Mouse (Mus musculus) right cerebral cortex, postnatal 4 days (tissue): ENCODE measurements around the gene Oog4.
"Not testable (repeated sequence)": the region's sequence is repeated elsewhere in the genome, so short reads cannot be mapped to it uniquely, and the experiment has no call there.

ENCODE experiments used
- DNase-seq: peaks from one replicate; pipeline ENCODE4 v3.0.0-alpha.2; 2022

The Oog4 gene

DNA sequence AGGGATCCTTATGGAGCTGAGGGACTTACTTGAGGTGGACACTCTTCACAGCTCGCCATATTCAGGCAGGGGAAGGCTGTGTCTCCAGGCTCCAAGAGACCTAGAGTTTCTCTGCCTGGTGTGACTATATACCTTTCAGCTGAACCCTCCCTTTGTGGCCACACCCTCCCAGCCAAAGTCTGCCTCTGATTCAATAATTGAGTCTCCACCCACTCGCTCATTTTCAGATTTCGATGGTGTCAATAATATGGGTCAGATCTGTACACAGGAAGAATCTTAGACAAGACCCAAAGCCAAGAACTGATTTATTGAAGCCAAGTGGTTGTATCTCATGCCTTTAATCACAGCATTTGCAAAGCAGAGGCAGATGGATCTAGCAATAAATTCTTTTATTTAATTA, at the start of gene Oog4:
Gene Oog4 (minus strand): TSS at position 101 of the 400 bp plus-strand sequence.
- DNase-seq, result no peak

DNA sequence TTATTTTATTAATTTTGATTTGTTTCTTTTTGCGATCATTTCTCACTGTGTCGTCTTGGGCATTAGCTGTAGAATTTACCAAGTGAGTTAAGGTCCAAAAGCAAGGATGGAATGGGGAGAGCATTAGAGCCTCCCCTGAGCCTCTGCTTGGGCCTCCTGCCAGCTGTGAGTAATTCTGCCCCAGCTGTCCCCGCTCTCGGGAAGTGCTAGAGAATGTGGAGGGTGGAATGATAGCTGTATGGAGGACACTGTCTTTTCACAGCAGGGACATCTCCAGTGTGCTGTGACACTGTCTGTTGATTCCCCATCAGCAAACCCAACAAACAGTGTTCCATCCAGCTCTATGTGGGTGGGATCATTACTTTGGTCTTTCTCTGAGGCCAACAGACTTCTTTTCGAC, 23.4 kb downstream of the Oog4 start:
- not testable (repeated sequence) for DNase-seq

DNA sequence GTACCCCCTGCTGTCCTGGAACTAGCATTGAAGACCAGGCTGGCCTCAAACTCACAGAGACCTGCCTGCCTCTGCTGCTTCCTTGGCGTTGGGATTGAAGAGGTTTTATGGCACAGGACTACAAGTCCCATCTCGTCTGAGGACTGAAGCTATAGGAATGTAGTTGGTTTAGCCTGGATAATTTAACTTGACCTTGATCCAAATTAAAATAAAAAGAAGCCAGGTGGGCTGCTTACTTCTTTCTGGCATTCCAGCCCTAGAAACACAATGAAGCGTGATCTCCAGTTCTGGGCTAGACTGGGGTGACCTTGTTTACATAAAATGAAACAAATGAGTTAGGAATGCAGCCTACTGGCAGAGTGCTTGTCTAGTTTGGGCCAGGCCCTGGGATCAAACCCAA, 36.0 kb downstream of the Oog4 start:
- DNase-seq, result no peak

DNA sequence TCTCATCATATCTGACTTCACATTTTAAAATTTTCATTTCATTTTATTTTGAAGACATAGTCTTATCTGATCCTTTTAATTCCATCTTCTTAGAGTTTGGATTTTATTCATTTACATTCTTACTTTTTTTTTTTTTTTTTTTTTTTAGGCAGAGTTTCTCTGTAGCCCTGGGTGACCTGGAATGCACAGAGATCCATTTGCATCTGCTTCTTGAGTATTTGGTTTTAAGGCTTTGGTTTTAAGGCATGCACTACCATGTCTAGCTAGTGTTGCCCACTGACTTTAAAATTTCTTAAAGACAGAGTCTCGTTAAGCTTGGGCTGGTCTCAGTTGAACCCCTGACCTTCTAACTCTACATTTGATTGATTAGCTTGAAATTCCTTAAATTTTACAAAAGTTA, 36.5 kb downstream of the Oog4 start:
- DNase-seq, result no peak

DNA sequence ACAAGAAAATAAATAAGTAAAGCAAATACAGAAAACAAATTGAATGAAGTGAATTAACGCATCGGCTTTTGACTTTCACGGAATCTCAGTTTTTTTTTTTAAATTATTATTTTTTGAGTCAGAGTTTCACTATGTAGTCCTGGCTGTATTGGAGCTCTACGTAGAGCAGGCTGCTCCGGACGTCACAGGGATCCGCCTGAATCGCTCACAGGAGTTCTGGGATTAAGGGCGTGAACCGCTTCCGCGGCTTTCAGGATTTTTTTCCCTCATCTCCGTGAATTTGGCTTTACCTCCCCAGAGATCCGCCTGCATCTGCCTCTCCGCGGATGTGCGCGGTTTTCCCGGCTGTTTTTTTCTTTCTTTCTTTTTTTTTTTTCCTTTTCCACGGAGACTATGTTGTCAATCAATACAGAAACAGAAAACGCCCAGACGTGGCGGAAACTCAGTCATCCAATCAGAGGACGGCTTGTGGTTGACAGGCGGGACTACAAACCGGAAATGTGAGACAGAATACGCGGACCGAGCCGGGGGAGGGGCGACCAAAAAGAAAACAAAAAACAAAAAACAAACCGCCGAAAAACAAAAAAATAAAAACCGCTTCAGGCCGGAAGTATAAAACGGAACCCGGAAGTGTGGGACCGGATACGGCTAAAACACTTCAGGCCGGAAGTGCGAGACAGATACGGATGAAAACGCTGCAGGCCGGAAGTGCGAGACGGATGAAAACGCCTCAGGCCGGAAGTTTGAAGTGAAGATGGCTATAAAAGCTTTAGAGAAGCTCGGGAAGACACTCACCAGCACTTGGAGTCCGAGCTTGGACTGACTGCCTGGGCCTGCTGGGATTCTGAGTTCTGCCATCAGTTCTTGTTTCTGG, 37.7 kb downstream of the Oog4 start, which contains the start of gene Pramef8:
Gene Pramef8 (plus strand): TSS at position 208 of the 874 bp plus-strand sequence.
- peak; percentile 86 for DNase-seq

DNA sequence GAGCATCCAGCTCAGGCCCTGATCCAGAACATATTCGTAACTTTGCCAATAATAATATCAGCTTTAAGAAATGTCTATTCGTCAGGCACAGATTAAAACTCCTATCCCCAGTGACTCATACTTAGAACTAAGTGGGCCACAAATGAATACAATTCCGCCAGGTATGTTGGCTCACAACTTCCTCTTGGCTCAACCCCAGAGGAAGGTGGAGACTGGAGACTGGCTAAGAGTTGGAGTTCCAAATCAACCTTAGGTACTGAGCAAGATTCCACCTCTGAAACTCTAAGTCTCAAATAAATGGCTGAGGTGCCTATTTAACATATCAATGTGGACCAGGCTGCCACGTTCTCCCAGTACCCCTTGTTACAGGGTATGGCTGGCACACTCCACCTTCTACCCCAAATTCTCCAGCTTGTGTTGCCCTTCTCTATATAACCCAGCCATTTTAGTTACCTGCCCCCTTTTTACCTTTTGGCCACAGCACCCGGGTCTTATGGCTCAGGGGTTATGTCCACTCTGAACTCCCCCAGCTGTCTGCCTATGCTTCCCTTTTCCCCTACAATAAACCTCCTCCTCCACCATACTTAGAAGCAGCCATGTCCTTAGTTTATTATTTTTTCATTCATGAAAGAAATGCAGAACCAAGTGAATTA, 38.4 kb downstream of the Oog4 start:
- no peak for DNase-seq

DNA sequence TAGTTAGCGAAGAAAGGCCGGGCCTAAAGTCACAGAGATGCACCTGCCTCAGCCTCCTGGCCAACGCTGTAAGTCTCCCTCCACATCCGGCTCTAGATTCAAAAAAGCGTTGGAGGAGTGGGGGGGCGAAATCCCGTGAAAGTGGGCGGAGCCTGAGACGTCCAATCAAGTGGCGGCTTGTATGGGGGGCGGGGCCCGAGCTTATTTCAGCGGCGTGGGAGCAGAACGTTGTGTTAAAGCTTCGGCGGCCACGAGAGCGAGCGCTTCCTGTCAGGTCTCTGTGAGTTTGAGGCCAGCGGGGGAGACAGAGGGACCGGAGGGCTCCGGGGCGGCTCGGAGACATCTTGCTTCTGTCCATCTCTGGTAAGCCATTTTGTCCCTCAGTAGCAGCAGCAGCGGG, 55.9 kb downstream of the Oog4 start, which contains the start of gene Pramel1:
Gene Pramel1 (plus strand): TSS at position 248 of the 400 bp plus-strand sequence.
- no peak for DNase-seq

DNA sequence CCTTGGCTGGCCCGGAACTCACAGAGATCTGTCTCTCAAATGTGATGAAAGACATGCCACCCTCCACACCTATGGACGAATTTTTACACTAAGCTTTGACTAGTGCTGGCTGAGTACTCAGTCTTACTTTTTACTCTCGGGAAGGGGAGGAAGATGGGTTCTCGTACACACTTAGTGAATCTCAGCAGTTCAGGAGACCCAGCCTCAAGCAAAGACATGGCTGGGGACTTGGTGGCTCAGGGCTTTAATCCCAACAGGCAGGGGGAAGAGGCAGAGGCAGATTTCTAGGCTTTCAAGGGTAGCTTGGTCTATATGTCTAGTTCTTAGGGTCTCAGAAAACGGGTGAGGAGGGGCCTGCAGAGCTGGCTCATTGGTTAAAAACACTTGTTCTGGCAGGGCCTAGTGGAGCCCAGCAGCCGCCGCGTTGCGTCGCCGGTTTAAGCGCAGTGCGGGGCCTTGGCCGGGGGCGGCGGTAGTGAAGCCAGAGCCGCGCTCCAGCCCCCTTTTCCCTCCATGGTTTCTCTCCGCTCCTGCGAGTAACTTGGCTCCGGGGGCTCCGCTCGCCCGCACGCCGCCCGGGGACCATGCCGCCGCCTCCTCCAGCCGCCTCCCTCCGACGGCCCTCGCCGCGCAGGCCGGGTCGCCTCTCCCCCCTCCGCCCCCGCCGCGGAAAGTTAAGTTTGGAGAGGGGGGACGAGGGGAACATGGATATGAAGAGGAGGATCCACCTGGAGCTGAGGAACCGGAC, 61.0 kb downstream of the Oog4 start:
- peak; percentile 54 for DNase-seq
